ENCODE assay signal across 8 mouse cellular contexts in the genomic region with DNA sequence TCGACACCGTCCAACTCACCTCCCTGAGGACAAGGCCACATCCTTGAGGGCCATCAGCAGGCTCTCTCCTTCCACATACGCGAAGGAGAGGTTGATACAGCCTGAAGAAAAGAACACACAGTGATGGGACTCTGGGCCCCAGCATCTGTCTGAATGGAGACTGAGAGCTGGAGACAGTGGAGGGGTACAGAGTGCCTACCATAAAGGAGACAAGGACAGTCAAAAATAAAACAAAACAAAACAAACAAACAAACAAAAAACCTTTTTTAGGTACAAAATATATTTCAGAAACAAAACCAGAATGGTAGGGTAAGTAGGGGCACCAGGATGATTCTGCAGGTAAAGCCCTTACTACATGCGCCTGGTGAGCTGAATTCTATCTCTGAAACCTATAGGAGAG. TPM values are rescaled to one million over a fixed set of nuclear protein-coding genes. Genes with fewer than 3 reads are reported as not detected.
A peak's percentile ranks its signal among the peaks of the same experiment; 100 is the strongest.
DNase-seq lines count a peak whose midpoint lies in the region; ATAC-seq lines count a peak whose summit lies in the region.

A gene (minus strand): TSS at position 101 of the 400 bp plus-strand sequence.

- no peaks in the 10 kb centered on the region for H3K4me1 ChIP-seq in limb, embryonic 13.5 days

- ATAC-seq in limb, embryonic 13.5 days (ENCODE audit: low FRiP score, low read depth) = no peak

- intact Hi-C loops in heart, postnatal 10 days (cut with DNase I) = no loop called here

- peaks cover 53% of the 10 kb centered on the region for H3K36me3 ChIP-seq in limb, embryonic 13.5 days

- peak; percentile 18 for DNase-seq in heart, adult 11 months
- no peak for DNase-seq in heart, adult 18-20 months
- DNase-seq in adrenal gland, postnatal 14 days = no peak
- no peak for DNase-seq in heart, postnatal 10 days
- no peak for DNase-seq in right cerebral cortex, postnatal 10 days (ENCODE audit: low spot score in 2 of 2)
- no peak for DNase-seq in embryo, embryonic 9.5 days (ENCODE audit: extremely low spot score)
- no peak for DNase-seq in yolk sac, embryonic 10.5 days (ENCODE audit: low spot score)

- H3K4me2 ChIP-seq in limb, embryonic 13.5 days (replicated peaks) = no peak within 1 kb of the TSS

- H3K27ac ChIP-seq in limb, embryonic 13.5 days = no peak within 1 kb of the TSS

- WGBS in limb, embryonic 13.5 days = 93% methylated on average over 5 of the region's 5 CpGs

- H3K4me3 ChIP-seq in limb, embryonic 13.5 days = no peak within 1 kb of the TSS

- H3K27me3 ChIP-seq in limb, embryonic 13.5 days = no peaks in the 10 kb centered on the region

- no peak within 1 kb of the TSS for H3K9ac ChIP-seq in limb, embryonic 13.5 days

- no peaks in the 10 kb centered on the region for H3K9me3 ChIP-seq in limb, embryonic 13.5 days

RNA-seq across cellular contexts. Expression of the gene that starts here (rescaled TPM):
- total RNA-seq in heart, adult 18-20 months (2021) = 10 to 100 TPM in 1 of 2 experiments, 1 to 10 TPM in 1; 6.5 to 12.3 TPM
- 18.3 and 23.2 TPM in 2 replicates for total RNA-seq in adrenal gland, postnatal 14 days (2021)
- 10 to 100 TPM; 19.7 to 19.8 TPM for total RNA-seq in heart, postnatal 10 days (2021)
- polyA plus RNA-seq in limb, embryonic 13.5 days (2015; fragmentation: Nextera tagmentation; extraction: Ambion mirVana) = 15.4 and 20.3 TPM in 2 replicates
